Mouse (Mus musculus) left cerebral cortex, postnatal 36 days (tissue): Measurements from ENCODE around the gene Olfr1009. TPM values are rescaled to one million over a fixed set of nuclear protein-coding genes. Genes with fewer than 3 reads are reported as not detected.
"Not testable (repeated sequence)": the region's sequence is repeated elsewhere in the genome, so short reads cannot be mapped to it uniquely, and the experiment has no call there.

Source experiments
- DNase-seq, 2 experiments: peaks; one replicate each; pipeline ENCODE4 v3.0.0; 2021 to 2022; ENCODE audit warnings: low spot score in 2 of 2, mixed read lengths in 1 of 2
- intact Hi-C: fragments of 180-260 bp; cut with DNase I; formaldehyde crosslinking; loops from one replicate; pipeline ENCODE4 v1.15.1; 2025
- total RNA-seq, 2 experiments: library from RNA; stranded (reverse); gene quantifications; 2 replicates each; pipeline ENCODE4 v1.2.3; 2021

The Olfr1009 gene
- total RNA-seq = not detected

DNA sequence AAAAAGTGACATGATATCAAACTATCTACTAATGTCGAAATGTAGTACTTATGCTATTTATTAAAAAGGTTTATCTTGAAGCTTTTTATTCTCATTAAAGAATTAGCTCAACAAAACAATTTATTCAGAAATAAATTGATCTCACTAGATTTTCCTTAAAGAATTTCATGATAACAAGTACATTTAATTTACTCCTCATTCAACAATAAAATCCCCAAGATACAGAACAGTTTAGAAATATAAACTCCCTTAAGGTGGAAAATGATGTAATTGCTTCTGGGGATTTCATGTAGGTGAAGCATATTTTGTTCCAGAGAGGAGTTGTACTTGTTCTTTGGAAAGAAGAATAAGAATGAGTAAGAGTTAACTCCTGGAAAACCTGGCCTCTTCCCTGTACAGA is at the start of gene Olfr1009:
Gene Olfr1009 (plus strand): TSS at position 301 of the 400 bp plus-strand sequence.
- no peak for DNase-seq
- intact Hi-C loops = no loop called here

DNA sequence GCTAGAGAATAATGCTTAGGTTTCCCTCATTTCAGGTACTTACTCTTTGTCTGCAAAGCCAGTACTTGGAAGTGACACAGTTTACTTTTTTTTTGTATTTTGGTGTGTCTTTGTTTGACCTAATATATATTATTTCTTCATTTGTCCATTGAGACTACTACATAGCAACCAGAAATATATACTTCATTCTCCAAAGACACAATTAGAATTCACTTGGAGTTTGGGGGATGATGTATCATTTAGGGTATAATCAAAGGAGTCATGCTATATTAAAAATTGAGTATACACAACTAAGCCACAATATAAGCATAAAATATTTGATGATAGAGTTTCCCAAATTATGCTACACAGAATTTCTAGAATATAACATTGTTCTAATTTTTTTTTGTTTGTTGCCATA is 36.6 kb upstream of the Olfr1009 start, which contains the start of gene Olfr1006:
Gene Olfr1006 (minus strand): TSS at position 101 of the 400 bp plus-strand sequence.
- no peak for DNase-seq
- intact Hi-C loops = no loop called here

DNA sequence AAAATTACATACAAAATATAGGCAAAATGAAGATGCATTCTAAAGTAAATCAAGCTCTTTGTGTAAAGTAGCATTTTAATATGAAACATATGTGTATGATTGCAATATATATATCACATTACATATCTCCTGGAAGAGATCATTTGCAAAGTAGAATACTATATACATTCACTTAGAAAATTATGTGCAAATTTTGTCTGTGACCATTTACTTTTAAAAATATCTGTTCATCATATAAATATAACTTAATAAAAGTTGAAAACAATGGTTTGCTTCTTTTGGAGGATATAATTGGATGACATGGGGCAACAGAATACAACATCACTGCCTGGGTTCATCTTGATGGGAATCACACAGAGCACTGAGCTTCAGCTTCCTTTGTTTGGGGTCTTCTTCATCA is 26.1 kb upstream of the Olfr1009 start, which contains the start of gene Olfr1008:
Gene Olfr1008 (plus strand): TSS at position 301 of the 400 bp plus-strand sequence.
- DNase-seq = no peak
- intact Hi-C loops = no loop called here

DNA sequence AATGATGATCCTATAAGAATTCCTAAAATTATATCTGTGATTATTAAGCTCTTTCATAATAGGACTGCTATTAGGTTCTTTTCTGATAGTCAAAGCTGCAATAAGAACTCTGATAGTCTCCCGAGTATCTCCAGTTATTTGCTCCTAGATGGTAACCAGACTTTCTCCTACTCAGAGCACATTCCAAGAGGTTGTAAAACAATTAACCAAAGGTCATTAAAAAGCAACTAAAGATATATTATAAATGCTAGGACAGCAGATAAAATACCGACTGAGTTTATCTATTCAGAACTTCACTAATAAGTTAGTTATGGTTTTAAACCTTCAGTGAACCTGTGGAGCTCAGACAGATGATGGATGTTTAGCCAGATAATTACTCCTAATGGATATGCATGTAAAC is 4.5 kb upstream of the Olfr1009 start:
- intact Hi-C loops = not testable (repeated sequence)

DNA sequence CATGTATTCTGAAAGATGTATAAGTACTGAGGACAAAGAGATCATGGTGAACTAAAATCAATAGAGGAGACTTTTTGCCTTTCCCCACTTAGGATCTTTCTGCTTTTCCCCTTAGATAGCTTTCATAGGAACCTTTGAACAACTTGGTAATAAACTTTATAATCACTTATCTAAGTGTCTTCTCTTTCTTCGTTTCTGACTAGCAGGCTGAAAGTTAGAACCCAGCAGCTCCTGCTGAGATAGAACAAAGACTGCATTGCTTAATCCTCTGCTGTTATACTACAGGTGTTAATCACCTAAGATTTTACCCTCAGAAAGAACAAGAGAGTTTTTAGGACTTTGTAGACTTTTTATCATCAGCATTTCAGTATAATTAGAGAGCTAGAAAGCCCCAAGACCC is 4.1 kb upstream of the Olfr1009 start:
- no peak for DNase-seq
- intact Hi-C loops = no loop called here

More for the DNA sequence above, 4.5 kb upstream of the Olfr1009 start:
- not testable (repeated sequence) for DNase-seq

DNA sequence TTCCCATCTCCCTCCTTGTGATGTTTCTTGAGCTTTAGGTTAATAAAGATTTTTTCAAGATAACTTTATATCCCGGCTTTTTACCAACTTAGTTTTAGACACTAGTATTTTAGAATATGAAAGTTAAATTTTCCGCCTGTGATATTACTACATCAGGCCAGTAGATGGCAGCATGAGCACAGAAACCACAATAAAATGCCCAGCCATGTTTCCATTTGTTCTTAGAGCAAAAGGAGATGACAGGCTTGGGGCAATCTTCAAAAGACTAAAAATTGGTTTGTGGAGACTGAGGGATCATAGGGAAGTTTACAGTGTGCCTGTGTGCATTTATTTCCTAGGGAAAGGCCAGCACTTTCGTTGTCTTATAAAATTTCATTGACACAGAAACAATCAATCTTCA is 10.6 kb downstream of the Olfr1009 start:
- DNase-seq = peak in 1 of 2 experiments; percentile 9
- intact Hi-C loops = loop anchor here (2.0 kb wide), 1 partner anchor 739 kb away; no protein-coding TSS in a partner anchor

DNA sequence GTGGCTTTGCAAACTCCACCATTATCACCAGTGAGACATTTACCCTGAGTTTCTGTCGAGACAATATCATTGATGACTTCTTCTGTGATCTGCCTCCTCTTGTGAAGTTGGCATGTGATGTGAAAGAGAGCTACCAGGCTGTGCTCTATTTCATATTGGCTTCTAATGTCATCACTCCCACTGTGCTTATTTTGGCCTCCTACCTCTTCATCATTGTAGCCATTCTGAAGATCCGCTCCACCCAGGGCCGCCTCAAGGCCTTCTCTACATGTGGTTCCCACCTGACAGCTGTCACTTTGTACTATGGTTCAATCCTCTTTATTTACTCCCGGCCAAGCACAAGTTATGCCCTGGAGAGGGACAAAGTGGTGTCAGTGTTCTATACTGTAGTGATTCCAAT is 38.6 kb downstream of the Olfr1009 start:
- no peak for DNase-seq
- intact Hi-C loops = no loop called here

DNA sequence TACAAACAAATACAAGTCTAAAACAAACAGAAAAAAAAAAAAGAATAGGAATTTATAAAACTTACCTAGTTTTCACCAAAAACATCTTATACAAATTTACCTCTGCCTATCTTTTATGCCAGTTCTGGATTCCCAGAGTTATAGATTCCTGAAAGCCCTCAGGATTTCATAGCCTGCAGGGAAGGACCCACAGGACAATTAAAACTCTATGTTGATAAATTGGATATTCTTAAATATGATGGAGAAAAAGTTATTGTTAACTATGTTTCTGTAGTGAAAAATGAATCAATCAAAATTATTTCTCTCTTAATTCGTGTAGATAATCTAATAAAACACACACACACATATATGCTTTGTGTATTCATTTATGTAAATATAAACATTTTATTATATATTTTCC is 47.4 kb downstream of the Olfr1009 start, which contains the start of gene Olfr1012:
Gene Olfr1012 (minus strand): TSS at position 101 of the 400 bp plus-strand sequence.
- no peak for DNase-seq
- intact Hi-C loops = no loop called here

DNA sequence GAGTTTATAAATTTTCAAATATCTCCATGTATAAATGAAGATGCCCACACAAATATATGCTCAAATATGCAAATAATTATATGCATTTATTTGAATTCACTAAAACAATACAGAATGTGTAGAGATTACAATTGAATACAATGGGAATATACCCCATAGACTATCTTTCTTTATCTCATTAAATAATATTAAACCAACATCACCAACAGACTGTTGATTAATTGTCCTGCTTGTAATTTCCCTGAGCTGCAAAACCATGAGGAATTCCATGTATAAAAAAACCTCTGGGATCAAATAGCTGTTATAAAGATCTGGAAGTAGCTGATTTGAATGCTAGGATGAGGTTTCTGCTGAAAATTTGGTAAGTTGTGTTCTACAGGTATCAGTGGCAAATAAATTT is 51.6 kb downstream of the Olfr1009 start, which contains the start of gene Olfr1013:
Gene Olfr1013 (plus strand): TSS at position 301 of the 400 bp plus-strand sequence.
- intact Hi-C loops = no loop called here
- DNase-seq = no peak

DNA sequence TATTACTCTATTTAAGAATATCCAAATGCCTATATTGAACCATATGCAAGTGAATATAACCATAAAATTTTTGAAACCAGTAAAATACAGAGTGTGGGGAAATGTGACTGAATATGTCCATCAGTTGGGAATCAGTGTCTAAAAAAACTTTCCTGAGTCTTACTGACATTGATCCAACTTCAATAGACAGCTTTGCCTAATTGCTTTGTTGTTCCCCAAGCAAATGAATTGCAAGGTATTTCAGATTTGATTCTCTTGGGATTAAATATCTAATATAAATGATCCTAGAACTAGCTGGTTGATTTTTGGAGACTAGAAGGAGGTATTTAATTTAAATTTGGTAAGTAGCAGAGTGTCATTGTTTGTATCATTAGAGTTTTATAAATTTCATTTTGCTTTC is 57.2 kb downstream of the Olfr1009 start, which contains the start of gene Olfr1014:
Gene Olfr1014 (plus strand): TSS at position 301 of the 400 bp plus-strand sequence.
- intact Hi-C loops = no loop called here
- DNase-seq = no peak

Other genes with a start within 250 kb of the Olfr1009 start
- not detected for gene 4833423E24Rik, start 196.4 kb upstream of the Olfr1009 start, total RNA-seq
- not detected for gene Olfr996, start 136.2 kb upstream of the Olfr1009 start, total RNA-seq
- not detected for gene Olfr998, start 126.5 kb upstream of the Olfr1009 start, total RNA-seq
- not detected for gene Olfr1000, start 103.5 kb upstream of the Olfr1009 start, total RNA-seq
- not detected for gene Olfr1002, start 64.7 kb upstream of the Olfr1009 start, total RNA-seq
- not detected for gene Olfr154, start 51.0 kb upstream of the Olfr1009 start, total RNA-seq
- gene Olfr1006, start 36.7 kb upstream of the Olfr1009 start, total RNA-seq = not detected
- gene Olfr1008, start 26.0 kb upstream of the Olfr1009 start, total RNA-seq = not detected
- gene Olfr1012, start 47.3 kb downstream of the Olfr1009 start, total RNA-seq = not detected
- not detected for gene Olfr1013, start 51.7 kb downstream of the Olfr1009 start, total RNA-seq
- not detected for gene Olfr1014, start 57.3 kb downstream of the Olfr1009 start, total RNA-seq
- not detected for gene Olfr1015, start 66.6 kb downstream of the Olfr1009 start, total RNA-seq
- not detected for gene Olfr1016, start 87.1 kb downstream of the Olfr1009 start, total RNA-seq
- gene Olfr1018, start 103.1 kb downstream of the Olfr1009 start, total RNA-seq = not detected
- not detected for gene Olfr1019, start 130.1 kb downstream of the Olfr1009 start, total RNA-seq
- gene Olfr1020, start 131.6 kb downstream of the Olfr1009 start, total RNA-seq = not detected
- not detected for gene Olfr1022, start 153.2 kb downstream of the Olfr1009 start, total RNA-seq
- gene Olfr1023, start 170.2 kb downstream of the Olfr1009 start, total RNA-seq = not detected
- gene Olfr1024, start 189.6 kb downstream of the Olfr1009 start, total RNA-seq = not detected
- not detected for gene Olfr1025-ps1, start 199.8 kb downstream of the Olfr1009 start, total RNA-seq
- not detected for gene Olfr1026, start 206.1 kb downstream of the Olfr1009 start, total RNA-seq
- gene Olfr1028, start 235.0 kb downstream of the Olfr1009 start, total RNA-seq = not detected